Mouse (Mus musculus) MEL (cell line): ENCODE data around the gene Nsg2.

ENCODE experiments used
- CHD2 ChIP-seq: IDR thresholded peaks from 2 replicates; pipeline ENCODE4 v1.6.1; 2011; ENCODE audit warnings: low read length, improper control_type of control experiment
- CTCF ChIP-seq, 3 experiments: IDR thresholded peaks in 2 of 3; conservative IDR thresholded peaks in 1 of 3; 2 replicates each; pipeline ENCODE4 v1.5.1; 2011 to 2012; ENCODE audit warnings: low read length in 3 of 3, low read depth in 2 of 3, mild to moderate bottlenecking in 2 of 3, improper control_type of control experiment in 1 of 3, inconsistent platforms in 1 of 3, mixed read lengths in 1 of 3, moderate library complexity in 1 of 3; ENCODE audit not compliant: control insufficient read depth in 1 of 3, insufficient read depth in 1 of 3, poor library complexity in 1 of 3, severe bottlenecking in 1 of 3
- KAT2A ChIP-seq: conservative IDR thresholded peaks from 2 replicates; pipeline ENCODE4 v1.6.1; 2012; ENCODE audit warnings: low read depth, low read length, improper control_type of control experiment, inconsistent platforms
- POLR2A ChIP-seq, 2 experiments: IDR thresholded peaks; 2 replicates each; pipeline ENCODE4 v1.6.1; 2011 to 2012; ENCODE audit warnings: low read length in 2 of 2, mild to moderate bottlenecking in 2 of 2, control low read depth in 1 of 2, improper control_type of control experiment in 1 of 2, low read depth in 1 of 2, moderate library complexity in 1 of 2; ENCODE audit not compliant: control insufficient read depth in 1 of 2, insufficient read depth in 1 of 2, poor library complexity in 1 of 2
- POLR2AphosphoS5 ChIP-seq: IDR thresholded peaks from 2 replicates; pipeline ENCODE4 v1.6.1; 2012; ENCODE audit warnings: low read depth, borderline replicate concordance, mild to moderate bottlenecking, inconsistent platforms, low read length, moderate library complexity, mixed read lengths
- RCOR1 ChIP-seq: IDR thresholded peaks from 2 replicates; pipeline ENCODE4 v1.6.1; 2012; ENCODE audit warnings: low read depth, mild to moderate bottlenecking, inconsistent platforms, low read length, improper control_type of control experiment
- ZNF384 ChIP-seq: IDR thresholded peaks from 2 replicates; pipeline ENCODE4 v1.6.1; 2012; ENCODE audit warnings: low read depth, mild to moderate bottlenecking, inconsistent platforms, low read length, improper control_type of control experiment

- no peak for TF ChIP-seq POLR2A (IDR thresholded peaks at IDR 0.05; ENCODE audit: control insufficient read depth in 1 of 2, insufficient read depth in 1 of 2, low read depth in 1 of 2, low read length in 2 of 2, poor library complexity in 1 of 2)
- TF ChIP-seq CHD2 = no peak
- no peak for TF ChIP-seq CTCF (IDR thresholded peaks at IDR 0.05 in 2 of 3, conservative IDR thresholded peaks at IDR 0.05 in 1 of 3; ENCODE audit: control insufficient read depth in 1 of 3, insufficient read depth in 1 of 3, low read depth in 2 of 3, low read length in 3 of 3, poor library complexity in 1 of 3, severe bottlenecking in 1 of 3)
- TF ChIP-seq ZNF384 = no peak
- TF ChIP-seq POLR2AphosphoS5 = no peak
- no peak for TF ChIP-seq RCOR1
- no peak for TF ChIP-seq KAT2A
Measured at GRCm38 (mm10) chr11:31992535-31992934, 7.7 kb upstream of the Nsg2 start.
